Mouse (Mus musculus): ENCODE data around the gene Pkn2.

Pkn2 gene

GRCm38 (mm10) chr3:142881872-142882623, at the start of gene Pkn2:
Gene Pkn2, minus strand, starts transcription at chr3:142882004.
- DNase-seq (ENCODE audit: low spot score in 2 of 2), result peak; percentile 98 to 99

- no peak for DNase-seq (ENCODE audit: low spot score in 2 of 2)
Measured at GRCm38 (mm10) chr3:142929906-142930305, 48.1 kb upstream of the Pkn2 start.

- DNase-seq (ENCODE audit: low spot score in 2 of 2), result no peak
Measured at GRCm38 (mm10) chr3:142927311-142927710, 45.5 kb upstream of the Pkn2 start.

GRCm38 (mm10) chr3:142924831-142925348, 43.1 kb upstream of the Pkn2 start:
- DNase-seq (ENCODE audit: low spot score in 2 of 2), result no peak

GRCm38 (mm10) chr3:142919070-142919469, 37.3 kb upstream of the Pkn2 start:
- no peak for DNase-seq (ENCODE audit: low spot score in 2 of 2)

- DNase-seq (ENCODE audit: low spot score in 2 of 2), result no peak
Measured at GRCm38 (mm10) chr3:142917760-142918439, 36.1 kb upstream of the Pkn2 start.

- no peak for DNase-seq (ENCODE audit: low spot score in 2 of 2)
Measured at GRCm38 (mm10) chr3:142917171-142917570, 35.4 kb upstream of the Pkn2 start.

GRCm38 (mm10) chr3:142913295-142913694, 31.5 kb upstream of the Pkn2 start:
- DNase-seq (ENCODE audit: low spot score in 2 of 2), result no peak

GRCm38 (mm10) chr3:142899683-142900082, 17.9 kb upstream of the Pkn2 start:
- no peak for DNase-seq (ENCODE audit: low spot score in 2 of 2)

GRCm38 (mm10) chr3:142898949-142899396, 17.2 kb upstream of the Pkn2 start:
- DNase-seq (ENCODE audit: low spot score in 2 of 2), result no peak

- no peak for DNase-seq (ENCODE audit: low spot score in 2 of 2)
Measured at GRCm38 (mm10) chr3:142890442-142890841, 8.6 kb upstream of the Pkn2 start.

- no peak for DNase-seq (ENCODE audit: low spot score in 2 of 2)
Measured at GRCm38 (mm10) chr3:142886963-142887362, 5.2 kb upstream of the Pkn2 start.

GRCm38 (mm10) chr3:142884594-142884993, 2.8 kb upstream of the Pkn2 start:
- no peak for DNase-seq (ENCODE audit: low spot score in 2 of 2)

- no peak for DNase-seq (ENCODE audit: low spot score in 2 of 2)
Measured at GRCm38 (mm10) chr3:142881589-142881871, 274 bp downstream of the Pkn2 start.

- peak; percentile 40 to 41 for DNase-seq (ENCODE audit: low spot score in 2 of 2)
Measured at GRCm38 (mm10) chr3:142880790-142881588, 815 bp downstream of the Pkn2 start.

GRCm38 (mm10) chr3:142863236-142863635, 18.6 kb downstream of the Pkn2 start:
- no peak for DNase-seq (ENCODE audit: low spot score in 2 of 2)

GRCm38 (mm10) chr3:142856832-142857231, 25.0 kb downstream of the Pkn2 start:
- DNase-seq (ENCODE audit: low spot score in 2 of 2), result no peak

GRCm38 (mm10) chr3:142855961-142856472, 25.8 kb downstream of the Pkn2 start:
- no peak for DNase-seq (ENCODE audit: low spot score in 2 of 2)

GRCm38 (mm10) chr3:142852911-142853310, 28.9 kb downstream of the Pkn2 start:
- DNase-seq (ENCODE audit: low spot score in 2 of 2), result no peak

- no peak for DNase-seq (ENCODE audit: low spot score in 2 of 2)
Measured at GRCm38 (mm10) chr3:142851631-142852030, 30.2 kb downstream of the Pkn2 start.

GRCm38 (mm10) chr3:142839961-142840360, 41.8 kb downstream of the Pkn2 start:
- no peak for DNase-seq (ENCODE audit: low spot score in 2 of 2)

- DNase-seq (ENCODE audit: low spot score in 2 of 2), result no peak
Measured at GRCm38 (mm10) chr3:142834761-142835160, 47.0 kb downstream of the Pkn2 start.
